Mouse (Mus musculus) liver, postnatal 0 days (tissue): ENCODE data around the gene Cyp4f39.

Experiments used
- CTCF ChIP-seq: sonication (generic); IDR thresholded peaks from 2 replicates; pipeline ENCODE4 v1.5.1; 2016; ENCODE audit warnings: antibody characterized with exemption, low read depth
- EP300 ChIP-seq: IDR thresholded peaks from 2 replicates; pipeline ENCODE4 v1.6.1; 2016; ENCODE audit warnings: antibody characterized with exemption, low read depth, mild to moderate bottlenecking

GRCm38 (mm10) chr17:32415417-32416020, 37.0 kb upstream of the Cyp4f39 start:
- TF ChIP-seq CTCF (no peak), EP300 (no peak)
